Mouse (Mus musculus): ENCODE data around the gene Zxdb. TPM values are rescaled to one million over a fixed set of nuclear protein-coding genes. Genes with fewer than 3 reads are reported as not detected.
A peak's percentile ranks its signal among the peaks of the same experiment; 100 is the strongest.

Zxdb gene
- polyA plus RNA-seq, 1 experiment, result 1.5 TPM

DNA sequence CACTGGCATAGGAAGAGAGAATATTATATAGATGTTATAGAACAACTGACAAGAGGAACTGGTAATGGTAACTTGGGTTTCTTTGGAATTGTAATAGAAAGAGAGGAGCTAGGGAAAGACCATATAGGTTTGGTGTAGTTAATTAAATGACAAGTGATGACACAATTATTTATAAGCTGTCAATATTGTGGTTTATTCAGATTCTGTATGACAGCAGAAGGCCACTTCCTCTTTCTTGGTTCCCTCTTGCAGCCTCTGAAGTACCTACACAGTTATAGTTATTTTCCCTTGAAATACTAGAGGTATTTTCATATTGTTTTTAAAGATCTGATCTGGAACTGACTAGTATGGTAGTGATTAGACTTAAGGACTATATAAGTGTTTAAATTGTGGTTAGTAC, 7.2 kb downstream of the Zxdb start:
- Histone ChIP-seq H3K36me3 (ENCODE audit: control insufficient read depth, insufficient read depth, low read length) (no peaks in the 10 kb centered on the region), H3K27ac (ENCODE audit: control insufficient read depth, insufficient read depth, low read depth, low read length) (no peak overlapping the region), H3K4me1 (ENCODE audit: control insufficient read depth, insufficient read depth, low read length) (no peaks in the 10 kb centered on the region), H3K27me3 (ENCODE audit: control insufficient read depth, insufficient read depth, low read length) (no peaks in the 10 kb centered on the region), H3K4me3 (ENCODE audit: control insufficient read depth, low read depth, low read length) (no peak overlapping the region)
- TF ChIP-seq CTCF (IDR thresholded peaks at IDR 0.05; ENCODE audit: control insufficient read depth, insufficient read depth, insufficient replicate concordance, low read depth, low read length) (no peak), POLR2A (IDR thresholded peaks at IDR 0.05; ENCODE audit: control insufficient read depth, low read depth, low read length) (no peak)

DNA sequence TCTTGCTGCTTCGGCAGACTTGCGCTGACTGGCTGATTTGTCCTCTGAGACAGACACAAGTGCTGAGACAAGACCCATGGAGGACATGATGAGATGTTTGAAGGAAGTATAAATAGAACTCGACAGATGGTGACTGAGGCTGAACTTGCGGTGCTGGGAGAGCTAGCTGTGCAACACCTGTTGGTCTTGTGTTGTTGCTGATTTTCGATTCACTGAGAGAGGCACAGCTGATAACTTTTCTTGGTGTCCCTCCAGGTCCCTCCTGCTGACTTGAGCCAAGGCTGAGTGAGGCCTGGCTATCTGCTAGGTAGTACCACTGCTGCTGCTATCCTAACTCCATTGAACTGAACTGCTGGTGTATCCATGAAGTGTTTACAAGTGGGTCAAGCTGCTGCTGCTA, 29.4 kb downstream of the Zxdb start:
- Histone ChIP-seq H3K4me3 (ENCODE audit: control insufficient read depth, low read depth, low read length) (no peak overlapping the region), H3K36me3 (ENCODE audit: control insufficient read depth, insufficient read depth, low read length) (no peaks in the 10 kb centered on the region), H3K4me1 (ENCODE audit: control insufficient read depth, insufficient read depth, low read length) (no peaks in the 10 kb centered on the region), H3K27me3 (ENCODE audit: control insufficient read depth, insufficient read depth, low read length) (no peaks in the 10 kb centered on the region), H3K27ac (ENCODE audit: control insufficient read depth, insufficient read depth, low read depth, low read length) (no peak overlapping the region)
- TF ChIP-seq CTCF (IDR thresholded peaks at IDR 0.05; ENCODE audit: control insufficient read depth, insufficient read depth, insufficient replicate concordance, low read depth, low read length) (no peak), POLR2A (IDR thresholded peaks at IDR 0.05; ENCODE audit: control insufficient read depth, low read depth, low read length) (no peak)

DNA sequence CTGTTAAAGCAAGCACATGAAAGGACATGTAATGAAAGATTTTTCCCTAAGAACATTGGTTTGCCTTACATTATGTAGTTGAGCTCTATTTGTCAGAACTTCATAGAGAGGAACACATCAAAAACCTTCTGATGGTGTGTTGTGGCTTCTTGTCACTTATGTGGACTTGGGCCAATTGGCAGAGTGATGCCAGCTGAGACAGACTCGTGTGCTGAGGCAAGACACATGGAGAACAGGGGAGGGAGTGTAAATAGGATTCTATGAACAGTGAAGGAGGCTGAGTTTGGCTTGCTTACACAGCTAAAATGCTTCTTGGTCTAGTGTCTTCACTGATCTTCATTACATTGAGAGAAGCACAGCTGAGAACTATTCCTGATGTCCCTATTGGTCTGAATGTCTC, 35.6 kb downstream of the Zxdb start:
- Histone ChIP-seq H3K27ac (ENCODE audit: control insufficient read depth, insufficient read depth, low read depth, low read length) (no peak overlapping the region), H3K4me3 (ENCODE audit: control insufficient read depth, low read depth, low read length) (no peak overlapping the region), H3K4me1 (ENCODE audit: control insufficient read depth, insufficient read depth, low read length) (no peaks in the 10 kb centered on the region), H3K27me3 (ENCODE audit: control insufficient read depth, insufficient read depth, low read length) (no peaks in the 10 kb centered on the region), H3K36me3 (ENCODE audit: control insufficient read depth, insufficient read depth, low read length) (no peaks in the 10 kb centered on the region)
- TF ChIP-seq POLR2A (IDR thresholded peaks at IDR 0.05; ENCODE audit: control insufficient read depth, low read depth, low read length), result no peak
- no peak for TF ChIP-seq CTCF (IDR thresholded peaks at IDR 0.05; ENCODE audit: control insufficient read depth, insufficient read depth, insufficient replicate concordance, low read depth, low read length)

GRCm38 (mm10) chrX:94773876-94774275, 49.5 kb downstream of the Zxdb start:
- Histone ChIP-seq H3K27me3 (ENCODE audit: control insufficient read depth, insufficient read depth, low read length) (no peaks in the 10 kb centered on the region), H3K4me3 (ENCODE audit: control insufficient read depth, low read depth, low read length) (peak overlapping the region; percentile 85), H3K27ac (ENCODE audit: control insufficient read depth, insufficient read depth, low read depth, low read length) (no peak overlapping the region), H3K4me1 (ENCODE audit: control insufficient read depth, insufficient read depth, low read length) (peaks cover 3% of the 10 kb centered on the region; the same call in 1 of the 2 replicates), H3K36me3 (ENCODE audit: control insufficient read depth, insufficient read depth, low read length) (no peaks in the 10 kb centered on the region)
- TF ChIP-seq POLR2A (IDR thresholded peaks at IDR 0.05; ENCODE audit: control insufficient read depth, low read depth, low read length) (no peak), CTCF (IDR thresholded peaks at IDR 0.05; ENCODE audit: control insufficient read depth, insufficient read depth, insufficient replicate concordance, low read depth, low read length) (no peak)

Other genes with a start within 250 kb of the Zxdb start
- 125 and 146 TPM in 2 replicates for gene Maged1, start 182.4 kb upstream of the Zxdb start, polyA plus RNA-seq (2012; rRNA removed)
- gene Gspt2, start 88.5 kb upstream of the Zxdb start, polyA plus RNA-seq (2012; rRNA removed), result 3.4 and 4.1 TPM in 2 replicates

Measured in testis, adult 2 months (tissue).